ENCODE assay signal across 8 mouse cellular contexts in genomic region chr1:89092442-89092991, GRCm38 (mm10). TPM values are rescaled to one million over a fixed set of nuclear protein-coding genes. Genes with fewer than 3 reads are reported as not detected.
DNase-seq lines count a peak whose midpoint lies in the region; ATAC-seq and TF ChIP-seq lines count a peak whose summit lies in the region.

No protein-coding gene starts in this region.

- H3K27me3 ChIP-seq in embryonic facial prominence, embryonic 12.5 days: no peaks in the 10 kb centered on the region
- H3K27me3 ChIP-seq in heart, adult 2 months (ENCODE audit: control insufficient read depth, insufficient read depth, low read length): no peaks in the 10 kb centered on the region
- H3K27me3 ChIP-seq in intestine, postnatal 0 days (replicated peaks; ENCODE audit: control insufficient read depth, insufficient read depth, low read length): no peaks in the 10 kb centered on the region
- peaks cover 18% of the 10 kb centered on the region for H3K27me3 ChIP-seq in limb, embryonic 10.5 days (ENCODE audit: low read depth, poor library complexity, severe bottlenecking)
- no peaks in the 10 kb centered on the region for H3K27me3 ChIP-seq in neural tube, embryonic 11.5 days (ENCODE audit: control insufficient read depth, insufficient read depth, low read length)

- peak; percentile 88 for DNase-seq in Muller cell, postnatal 12 days (ENCODE audit: inconsistent ontology term)
- peak; percentile 62 to 79 for DNase-seq in heart, adult 2 months
- DNase-seq in limb, embryonic 10.5 days (ENCODE audit: low spot score): peak; percentile 74
- peak; percentile 58 for DNase-seq in neural tube, embryonic 11.5 days (ENCODE audit: low spot score)
- peak; percentile 80 for DNase-seq in yolk sac, embryonic 10.5 days (ENCODE audit: low spot score)

- peaks cover 60% of the 10 kb centered on the region for H3K4me1 ChIP-seq in embryonic facial prominence, embryonic 12.5 days
- H3K4me1 ChIP-seq in heart, adult 2 months (ENCODE audit: control insufficient read depth, insufficient read depth, low read length): peaks cover 63% of the 10 kb centered on the region
- peaks cover 21% of the 10 kb centered on the region for H3K4me1 ChIP-seq in intestine, postnatal 0 days (replicated peaks; ENCODE audit: control insufficient read depth, insufficient read depth, low read length)
- H3K4me1 ChIP-seq in limb, embryonic 10.5 days: peaks cover 80% of the 10 kb centered on the region
- H3K4me1 ChIP-seq in neural tube, embryonic 11.5 days (ENCODE audit: control insufficient read depth, insufficient read depth, low read length): peaks cover 39% of the 10 kb centered on the region

- ATAC-seq in embryonic facial prominence, embryonic 12.5 days (ENCODE audit: insufficient number of reproducible peaks, insufficient read depth, low FRiP score, low TSS enrichment): peak; percentile 54; the same call in 1 of the 2 replicates
- ATAC-seq in intestine, postnatal 0 days: no peak
- no peak for ATAC-seq in neural tube, embryonic 11.5 days (ENCODE audit: insufficient read depth, low FRiP score, low TSS enrichment)
- no peak for ATAC-seq in monocyte, adult 5-6 weeks (replicated peaks; ENCODE audit: insufficient number of reproducible peaks, low FRiP score, low TSS enrichment, poor library complexity, severe bottlenecking)

- no peak for TF ChIP-seq POLR2A in heart, adult 2 months (IDR thresholded peaks at IDR 0.05; ENCODE audit: insufficient read depth, low read depth, low read length)

- H3K9me3 ChIP-seq in embryonic facial prominence, embryonic 12.5 days: no peaks in the 10 kb centered on the region
- no peaks in the 10 kb centered on the region for H3K9me3 ChIP-seq in intestine, postnatal 0 days (ENCODE audit: control insufficient read depth)
- no peaks in the 10 kb centered on the region for H3K9me3 ChIP-seq in limb, embryonic 10.5 days (replicated peaks)
- H3K9me3 ChIP-seq in neural tube, embryonic 11.5 days (ENCODE audit: control insufficient read depth, low read length): no peaks in the 10 kb centered on the region

- H3K36me3 ChIP-seq in embryonic facial prominence, embryonic 12.5 days: no peaks in the 10 kb centered on the region
- peaks cover 10% of the 10 kb centered on the region for H3K36me3 ChIP-seq in heart, adult 2 months (ENCODE audit: control insufficient read depth, insufficient read depth, low read length)
- H3K36me3 ChIP-seq in intestine, postnatal 0 days (ENCODE audit: control insufficient read depth, insufficient read depth): no peaks in the 10 kb centered on the region
- H3K36me3 ChIP-seq in limb, embryonic 10.5 days: no peaks in the 10 kb centered on the region
- no peaks in the 10 kb centered on the region for H3K36me3 ChIP-seq in neural tube, embryonic 11.5 days (ENCODE audit: control insufficient read depth, insufficient read depth, low read length)

- 0 out of 2 replicates have a peak, but pooled peaks have one; percentile 22 for TF ChIP-seq EP300 in heart, adult 2 months (IDR thresholded peaks at IDR 0.05; ENCODE audit: insufficient read depth, low read depth, low read length)

- intact Hi-C loops in heart, adult 2 months (cut with DNase I): loop anchor here (2.0 kb wide), 2 partner anchors 14 to 30 kb away; no protein-coding TSS in a partner anchor

- H3K79me2 ChIP-seq in heart, adult 2 months (replicated peaks; ENCODE audit: control insufficient read depth, insufficient read depth, low read length): peaks cover 5% of the 10 kb centered on the region

- no peak for TF ChIP-seq CTCF in heart, adult 2 months (IDR thresholded peaks at IDR 0.05)
- 0 out of 2 replicates have a peak, but pooled peaks have one; percentile 9 for TF ChIP-seq CTCF in intestine, postnatal 0 days (IDR thresholded peaks at IDR 0.05; ENCODE audit: low read depth)

- peak overlapping the region; percentile 90 for H3K27ac ChIP-seq in embryonic facial prominence, embryonic 12.5 days
- H3K27ac ChIP-seq in heart, adult 2 months: peak overlapping the region; percentile 76
- no peak overlapping the region for H3K27ac ChIP-seq in intestine, postnatal 0 days (ENCODE audit: low read depth, low read length)
- H3K27ac ChIP-seq in limb, embryonic 10.5 days: peak overlapping the region; percentile 84
- peak overlapping the region; percentile 39; the same call in 1 of the 2 replicates for H3K27ac ChIP-seq in neural tube, embryonic 11.5 days (ENCODE audit: low read depth, low read length)

- WGBS in embryonic facial prominence, embryonic 12.5 days: 3% methylated on average over 19 of the region's 19 CpGs
- WGBS in heart, adult 2 months: 12% methylated on average over 19 of the region's 19 CpGs
- 16% methylated on average over 19 of the region's 19 CpGs for WGBS in intestine, postnatal 0 days
- 20% methylated on average over 19 of the region's 19 CpGs for WGBS in limb, embryonic 10.5 days
- WGBS in neural tube, embryonic 11.5 days: 12% methylated on average over 19 of the region's 19 CpGs

- 0 out of 2 replicates have a peak overlapping the region, but pooled peaks have one; percentile 13 for H3K4me3 ChIP-seq in embryonic facial prominence, embryonic 12.5 days
- H3K4me3 ChIP-seq in heart, adult 2 months: peak overlapping the region; percentile 9; the same call in 1 of the 2 replicates
- H3K4me3 ChIP-seq in intestine, postnatal 0 days (ENCODE audit: low read depth, low read length): no peak overlapping the region
- H3K4me3 ChIP-seq in limb, embryonic 10.5 days: peak overlapping the region; percentile 24; the same call in 1 of the 2 replicates
- no peak overlapping the region for H3K4me3 ChIP-seq in neural tube, embryonic 11.5 days (ENCODE audit: low read depth, low read length)

- no peak overlapping the region for H3K9ac ChIP-seq in embryonic facial prominence, embryonic 12.5 days
- no peak overlapping the region for H3K9ac ChIP-seq in heart, adult 2 months (ENCODE audit: low read depth, low read length)
- H3K9ac ChIP-seq in intestine, postnatal 0 days (ENCODE audit: low read depth, low read length): no peak overlapping the region
- H3K9ac ChIP-seq in neural tube, embryonic 11.5 days (ENCODE audit: low read length): peak overlapping the region; percentile 10; the same call in 1 of the 2 replicates

- peak overlapping the region; percentile 40 for H3K4me2 ChIP-seq in embryonic facial prominence, embryonic 12.5 days (replicated peaks)
- peak overlapping the region; percentile 38 for H3K4me2 ChIP-seq in intestine, postnatal 0 days (replicated peaks; ENCODE audit: low read depth)
- H3K4me2 ChIP-seq in neural tube, embryonic 11.5 days (ENCODE audit: low read depth): peak overlapping the region; percentile 35

RNA-seq across cellular contexts. Expression of gene Sh3bp4, which starts 22.3 kb away (rescaled TPM):
- 25.7 and 27.4 TPM in 2 replicates for polyA plus RNA-seq in embryonic facial prominence, embryonic 12.5 days (2016; fragmentation: Nextera tagmentation; extraction: Ambion mirVana)
- 10 to 100 TPM in 1 of 2 experiments, 1 to 10 TPM in 1; 10.0 to 11.1 TPM for total RNA-seq in heart, adult 2 months (2021)
- polyA plus RNA-seq in heart, adult 2 months (2012; rRNA removed): 8.6 and 10.2 TPM in 2 replicates
- polyA plus RNA-seq in intestine, postnatal 0 days (2015; fragmentation: Nextera tagmentation; extraction: Ambion mirVana): 6.1 and 6.2 TPM in 2 replicates
- polyA plus RNA-seq in limb, embryonic 10.5 days (2016; fragmentation: Nextera tagmentation; extraction: Ambion mirVana): 25.9 and 26.9 TPM in 2 replicates
- polyA plus RNA-seq in neural tube, embryonic 11.5 days (2014; fragmentation: Nextera tagmentation; extraction: Ambion mirVana): 31.0 and 35.9 TPM in 2 replicates
- 0.97 to 2.0 TPM (median 1.3 TPM) in 3 replicates for total RNA-seq in monocyte, adult 5-6 weeks (2017)

Comparison
In these comparisons a context has a peak if more than half of its experiments do, and no peak if none do; other contexts are left out.
1. H3K4me3 ChIP-seq: peak in embryonic facial prominence, embryonic 12.5 days (single experiment), heart, adult 2 months (single experiment) and limb, embryonic 10.5 days (single experiment); none in intestine, postnatal 0 days (single experiment) and neural tube, embryonic 11.5 days (single experiment).
2. Peak in every context shown above with its lines, with median percentiles within 50 percentile points of each other: DNase-seq and H3K4me2 ChIP-seq.